Mouse (Mus musculus): Measurements from ENCODE around the gene Rhox4d.
"Not testable (repeated sequence)": the region's sequence is repeated elsewhere in the genome, so short reads cannot be mapped to it uniquely, and the experiment has no call there.

The Rhox4d gene

DNA sequence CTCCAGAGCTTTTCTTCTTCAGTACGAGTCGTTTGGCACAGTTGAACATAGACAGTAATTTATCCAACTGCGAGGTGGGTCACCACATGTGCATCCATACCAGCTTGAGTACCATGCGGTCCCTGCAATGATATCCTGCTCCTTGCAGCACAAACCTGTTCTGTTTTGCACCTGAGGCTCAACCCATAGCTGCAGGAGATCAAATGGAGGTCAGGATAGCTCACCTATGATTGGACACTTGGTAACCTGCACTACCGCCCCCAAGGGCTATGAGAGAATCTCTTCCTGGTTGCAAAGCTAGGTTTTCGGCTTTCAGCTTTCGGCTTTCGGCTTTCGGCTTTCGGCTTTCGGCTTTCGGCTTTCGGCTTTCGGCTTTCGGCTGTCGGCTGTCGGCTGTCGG is at the start of gene Rhox4d:
TSS of gene Rhox4d (plus strand) at position 301 of the 400 bp plus-strand sequence.
- not testable (repeated sequence) for DNase-seq (ENCODE audit: low spot score)

DNA sequence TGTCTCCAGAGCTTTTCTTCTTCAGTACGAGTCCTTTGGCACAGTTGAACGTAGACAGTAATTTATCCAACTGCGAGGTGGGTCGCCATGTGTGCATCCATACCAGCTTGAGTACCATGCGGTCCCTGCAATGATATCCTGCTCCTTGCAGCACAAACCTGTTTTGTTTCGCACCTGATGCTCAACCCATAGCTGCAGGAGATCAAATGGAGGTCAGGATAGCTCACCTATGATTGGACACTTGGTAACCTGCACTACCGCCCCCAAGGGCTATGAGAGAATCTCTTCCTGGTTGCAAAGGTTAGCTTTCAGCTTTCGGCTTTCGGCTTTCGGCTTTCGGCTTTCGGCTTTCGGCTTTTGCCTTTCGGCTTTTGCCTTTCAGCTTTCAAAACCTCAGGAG is 34.1 kb upstream of the Rhox4d start, which contains the start of gene Rhox4c:
TSS of gene Rhox4c (plus strand) at position 301 of the 400 bp plus-strand sequence.
- DNase-seq (ENCODE audit: low spot score): not testable (repeated sequence)

DNA sequence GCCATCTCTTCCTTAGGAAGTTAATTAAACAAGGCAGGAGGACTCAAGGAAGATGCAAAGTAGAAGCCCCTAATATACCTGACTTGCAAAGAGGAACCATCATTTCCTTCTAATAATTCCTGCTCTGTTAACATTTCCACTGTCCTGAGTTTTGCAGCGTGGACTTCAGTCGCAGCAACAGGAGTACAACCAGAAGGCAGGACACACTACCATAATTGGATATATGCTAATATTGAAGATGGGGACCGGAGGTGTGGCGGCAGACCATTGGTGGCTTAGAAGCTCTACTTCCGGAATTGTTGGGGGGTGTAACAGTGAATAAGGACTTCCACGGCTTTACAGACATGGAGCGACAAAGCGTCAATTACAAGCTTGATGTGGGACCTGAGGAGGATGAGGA is 16.0 kb downstream of the Rhox4d start, which contains the start of gene Rhox2e:
TSS of gene Rhox2e (plus strand) at position 301 of the 400 bp plus-strand sequence.
- not testable (repeated sequence) for DNase-seq (ENCODE audit: low spot score)

DNA sequence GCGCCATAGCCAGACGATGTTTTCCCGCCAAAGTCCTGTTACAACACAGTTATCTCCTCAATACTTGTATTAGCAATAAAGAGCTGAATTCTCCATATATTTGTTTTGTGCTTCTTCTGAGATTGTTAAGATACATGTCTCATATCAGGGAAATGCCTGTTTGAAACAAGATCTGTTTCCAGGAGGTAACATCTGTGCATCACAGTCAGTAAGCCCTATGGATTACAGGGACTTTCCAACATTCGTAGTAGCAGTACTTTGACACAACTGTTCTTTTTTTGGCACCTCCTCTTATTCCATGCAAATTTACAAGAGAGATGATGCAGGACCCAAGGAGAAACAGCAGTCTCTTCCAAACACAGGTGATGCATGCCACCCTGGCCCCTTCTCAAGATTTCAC is 27.6 kb downstream of the Rhox4d start, which contains the start of gene Rhox3e:
TSS of gene Rhox3e (plus strand) at position 301 of the 400 bp plus-strand sequence.
- DNase-seq (ENCODE audit: low spot score): not testable (repeated sequence)

DNA sequence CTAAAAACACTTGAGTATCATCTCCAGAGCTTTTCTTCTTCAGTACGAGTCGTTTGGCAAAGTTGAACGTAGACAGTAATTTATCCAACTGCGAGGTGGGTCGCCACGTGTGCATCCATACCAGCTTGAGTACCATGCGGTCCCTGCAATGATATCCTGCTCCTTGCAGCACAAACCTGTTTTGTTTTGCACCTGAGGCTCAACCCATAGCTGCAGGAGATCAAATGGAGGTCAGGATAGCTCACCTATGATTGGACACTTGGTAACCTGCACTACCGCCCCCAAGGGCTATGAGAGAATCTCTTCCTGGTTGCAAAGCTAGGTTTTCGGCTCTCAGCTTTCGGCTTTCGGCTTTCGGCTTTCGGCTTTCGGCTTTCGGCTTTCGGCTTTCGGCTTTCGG is 43.0 kb downstream of the Rhox4d start, which contains the start of gene Rhox4e:
TSS of gene Rhox4e (plus strand) at position 301 of the 400 bp plus-strand sequence.
- DNase-seq (ENCODE audit: low spot score): not testable (repeated sequence)
